Mouse (Mus musculus): ENCODE results near the gene Ubn2.

- TF ChIP-seq POLR2A (IDR thresholded peaks at IDR 0.05; ENCODE audit: control insufficient read depth, low read depth, low read length) (no peak), CTCF (IDR thresholded peaks at IDR 0.05; ENCODE audit: control insufficient read depth, insufficient read depth, insufficient replicate concordance, low read depth, low read length) (no peak)
Observed at GRCm38 (mm10) chr6:38535366-38535690, 101.6 kb downstream of the Ubn2 start.
